Mouse (Mus musculus) MEL (cell line): ENCODE data around the gene Gm17455.

Experiments used
- CTCF ChIP-seq, 3 experiments: IDR thresholded peaks in 2 of 3; conservative IDR thresholded peaks in 1 of 3; 2 replicates each; pipeline ENCODE4 v1.5.1; 2011 to 2012; ENCODE audit warnings: low read length in 3 of 3, low read depth in 2 of 3, mild to moderate bottlenecking in 2 of 3, improper control_type of control experiment in 1 of 3, inconsistent platforms in 1 of 3, mixed read lengths in 1 of 3, moderate library complexity in 1 of 3; ENCODE audit not compliant: control insufficient read depth in 1 of 3, insufficient read depth in 1 of 3, poor library complexity in 1 of 3, severe bottlenecking in 1 of 3
- EP300 ChIP-seq, 2 experiments: IDR thresholded peaks; 2 replicates each; pipeline ENCODE4 v1.6.1; 2011; ENCODE audit warnings: improper control_type of control experiment in 2 of 2, low read length in 2 of 2, low read depth in 1 of 2, mild to moderate bottlenecking in 1 of 2
- GATA1 ChIP-seq: IDR thresholded peaks from 2 replicates; pipeline ENCODE4 v1.6.1; 2011; ENCODE audit warnings: low read depth, low read length, improper control_type of control experiment
- KAT2A ChIP-seq: conservative IDR thresholded peaks from 2 replicates; pipeline ENCODE4 v1.6.1; 2012; ENCODE audit warnings: low read depth, low read length, improper control_type of control experiment, inconsistent platforms
- MAZ ChIP-seq: IDR thresholded peaks from 2 replicates; pipeline ENCODE4 v1.6.1; 2012; ENCODE audit warnings: low read depth, mild to moderate bottlenecking, inconsistent platforms, low read length, improper control_type of control experiment
- MYC ChIP-seq: IDR thresholded peaks from 2 replicates; pipeline ENCODE4 v1.6.1; 2011; ENCODE audit warnings: low read depth, mild to moderate bottlenecking, low read length, improper control_type of control experiment, moderate library complexity
- POLR2A ChIP-seq, 2 experiments: IDR thresholded peaks; 2 replicates each; pipeline ENCODE4 v1.6.1; 2011 to 2012; ENCODE audit warnings: low read length in 2 of 2, mild to moderate bottlenecking in 2 of 2, control low read depth in 1 of 2, improper control_type of control experiment in 1 of 2, low read depth in 1 of 2, moderate library complexity in 1 of 2; ENCODE audit not compliant: control insufficient read depth in 1 of 2, insufficient read depth in 1 of 2, poor library complexity in 1 of 2
- POLR2AphosphoS2 ChIP-seq: IDR thresholded peaks from 2 replicates; pipeline ENCODE4 v1.6.1; 2011; ENCODE audit warnings: low read length, improper control_type of control experiment
- POLR2AphosphoS5 ChIP-seq: IDR thresholded peaks from 2 replicates; pipeline ENCODE4 v1.6.1; 2012; ENCODE audit warnings: low read depth, borderline replicate concordance, mild to moderate bottlenecking, inconsistent platforms, low read length, moderate library complexity, mixed read lengths
- TAL1 ChIP-seq: IDR thresholded peaks from 2 replicates; pipeline ENCODE4 v1.6.1; 2012; ENCODE audit warnings: mild to moderate bottlenecking, inconsistent platforms, low read length, moderate library complexity, mixed read lengths
- TBP ChIP-seq: IDR thresholded peaks from 2 replicates; pipeline ENCODE4 v1.8.0; 2011; ENCODE audit warnings: low read depth, low read length, improper control_type of control experiment
- USF1 ChIP-seq: IDR thresholded peaks from 2 replicates; pipeline ENCODE4 v1.6.1; 2014; ENCODE audit warnings: low read depth, mild to moderate bottlenecking, inconsistent platforms, low read length, improper control_type of control experiment, moderate library complexity
- ZKSCAN1 ChIP-seq: IDR thresholded peaks from 2 replicates; pipeline ENCODE4 v1.6.1; 2012; ENCODE audit warnings: low read depth, mild to moderate bottlenecking, inconsistent platforms, low read length, improper control_type of control experiment, moderate library complexity
- ZNF384 ChIP-seq: IDR thresholded peaks from 2 replicates; pipeline ENCODE4 v1.6.1; 2012; ENCODE audit warnings: low read depth, mild to moderate bottlenecking, inconsistent platforms, low read length, improper control_type of control experiment

- TF ChIP-seq CTCF (IDR thresholded peaks at IDR 0.05 in 2 of 3, conservative IDR thresholded peaks at IDR 0.05 in 1 of 3; ENCODE audit: control insufficient read depth in 1 of 3, insufficient read depth in 1 of 3, low read depth in 2 of 3, low read length in 3 of 3, poor library complexity in 1 of 3, severe bottlenecking in 1 of 3) (no peak), POLR2AphosphoS2 (no peak), MAZ (no peak), MYC (no peak), TBP (no peak), POLR2A (IDR thresholded peaks at IDR 0.05; ENCODE audit: control insufficient read depth in 1 of 2, insufficient read depth in 1 of 2, low read depth in 1 of 2, low read length in 2 of 2, poor library complexity in 1 of 2) (no peak), EP300 (IDR thresholded peaks at IDR 0.05; ENCODE audit: low read depth in 1 of 2, low read length in 2 of 2) (no peak), TAL1 (no peak), ZKSCAN1 (no peak), USF1 (no peak), ZNF384 (no peak), POLR2AphosphoS5 (no peak), KAT2A (no peak), GATA1 (no peak)
Measured at GRCm38 (mm10) chr10:60351761-60352455, 47.6 kb upstream of the Gm17455 start.
